Mouse (Mus musculus) cerebellum, adult 2 months (tissue): ENCODE results near the gene Atp13a1.

Experiments used
- CTCF ChIP-seq: fragments of 200-500 bp; IDR thresholded peaks from 2 replicates; pipeline ENCODE4 v1.5.1; 2011; ENCODE audit warnings: low read depth, mild to moderate bottlenecking, control low read depth, low read length, moderate library complexity, borderline replicate concordance; ENCODE audit not compliant: insufficient read depth
- POLR2A ChIP-seq: fragments of 200-500 bp; IDR thresholded peaks from 2 replicates; pipeline ENCODE4 v1.6.1; 2011; ENCODE audit warnings: low read length, control low read depth, borderline replicate concordance; ENCODE audit not compliant: insufficient read depth

DNA sequence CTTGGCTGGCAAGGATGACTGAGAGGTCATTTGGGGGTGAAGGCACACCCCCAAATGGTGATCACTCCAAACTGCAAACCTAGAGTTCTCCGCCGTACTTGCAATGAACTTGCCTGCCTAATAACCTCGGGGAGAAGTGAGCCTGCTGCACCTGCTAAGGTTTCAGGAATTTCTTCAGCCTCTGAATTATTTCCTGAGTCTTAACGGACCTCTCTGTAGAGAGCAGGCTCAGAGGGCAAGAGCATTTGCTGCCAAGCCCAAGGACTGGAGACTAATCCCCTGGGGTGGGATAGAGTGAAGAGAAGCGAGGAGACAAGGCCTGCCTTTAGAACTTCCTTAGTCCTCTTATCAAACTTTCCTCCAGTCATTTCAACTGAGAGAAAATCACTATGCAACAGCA, 1.2 kb upstream of the Atp13a1 start:
- TF ChIP-seq CTCF (no peak), POLR2A (no peak)
